Mouse (Mus musculus) ES-Bruce4 (cell line): ENCODE measurements around the gene Lasp1. TPM values are rescaled to one million over a fixed set of nuclear protein-coding genes. Genes with fewer than 3 reads are reported as not detected.

Experiments
- H3K27ac ChIP-seq: 2 replicates; pipeline ENCODE4 v1.5.1; 2012; ENCODE audit warnings: low read length, inconsistent platforms; ENCODE audit not compliant: insufficient read depth
- H3K27me3 ChIP-seq: 2 replicates; pipeline ENCODE4 v1.6.1; 2012; ENCODE audit warnings: mild to moderate bottlenecking, low read length, inconsistent platforms; ENCODE audit not compliant: control insufficient read depth, poor library complexity, insufficient read depth, severe bottlenecking
- H3K36me3 ChIP-seq: 2 replicates; pipeline ENCODE4 v1.6.1; 2012; ENCODE audit warnings: inconsistent platforms, mild to moderate bottlenecking, low read length, moderate library complexity; ENCODE audit not compliant: control insufficient read depth, poor library complexity, insufficient read depth, severe bottlenecking
- H3K4me1 ChIP-seq: one replicate; pipeline ENCODE4 v1.8.1; 2011; ENCODE audit warnings: low read length; ENCODE audit not compliant: control insufficient read depth, insufficient read depth
- H3K4me3 ChIP-seq: 2 replicates; pipeline ENCODE4 v1.5.1; 2011; ENCODE audit warnings: low read depth, mild to moderate bottlenecking, low read length
- H3K9ac ChIP-seq: 2 replicates; pipeline ENCODE4 v1.6.1; 2012; ENCODE audit warnings: low read depth, mild to moderate bottlenecking, inconsistent platforms; ENCODE audit not compliant: poor library complexity, severe bottlenecking
- H3K9me3 ChIP-seq: replicated peaks from 2 replicates; pipeline ENCODE4 v1.6.1; 2012; ENCODE audit warnings: mild to moderate bottlenecking, low read length, inconsistent platforms; ENCODE audit not compliant: control insufficient read depth, poor library complexity, insufficient read depth, severe bottlenecking
- CTCF ChIP-seq: IDR thresholded peaks from one replicate; pipeline ENCODE4 v1.8.1; 2011; ENCODE audit warnings: low read depth, low read length
- EP300 ChIP-seq: IDR thresholded peaks from 2 replicates; pipeline ENCODE4 v1.6.1; 2011; ENCODE audit warnings: low read depth, low read length; ENCODE audit not compliant: insufficient read depth
- POLR2A ChIP-seq: IDR thresholded peaks from one replicate; pipeline ENCODE4 v1.8.1; 2011; ENCODE audit warnings: low read length; ENCODE audit not compliant: insufficient read depth
- polyA plus RNA-seq: library from polyadenylated mRNA; stranded (reverse); fragments of >200 nt; gene quantifications from 2 replicates; pipeline ENCODE4 v1.2.4, GENCODE M21; 2011; ENCODE audit warnings: low read depth; ENCODE audit not compliant: missing spikeins, insufficient read depth, insufficient read length

The Lasp1 gene
- polyA plus RNA-seq, 1 experiment, result 231 TPM

GRCm38 (mm10) chr11:97816916-97817315, 18.1 kb downstream of the Lasp1 start:
- Histone ChIP-seq H3K36me3 (peaks cover 22% of the 10 kb centered on the region; the same call in 1 of the 2 replicates), H3K4me1 (peaks cover 23% of the 10 kb centered on the region), H3K27ac (peak overlapping the region; percentile 55), H3K4me3 (no peak overlapping the region), H3K27me3 (no peaks in the 10 kb centered on the region), H3K9ac (no peak overlapping the region), H3K9me3 (no peaks in the 10 kb centered on the region)
- TF ChIP-seq POLR2A, result no peak
- no peak for TF ChIP-seq EP300
- TF ChIP-seq CTCF, result no peak

- no peaks in the 10 kb centered on the region for H3K9me3 ChIP-seq
- H3K4me3 ChIP-seq, result no peak overlapping the region
- TF ChIP-seq EP300 (no peak), CTCF (no peak), POLR2A (no peak)
- peaks cover 23% of the 10 kb centered on the region for H3K4me1 ChIP-seq
- peak overlapping the region; percentile 55 for H3K27ac ChIP-seq
- H3K36me3 ChIP-seq, result peaks cover 22% of the 10 kb centered on the region
- H3K9ac ChIP-seq, result 0 out of 2 replicates have a peak overlapping the region, but pooled peaks have one; percentile 14
- H3K27me3 ChIP-seq, result no peaks in the 10 kb centered on the region
These were observed 18.6 kb downstream of the Lasp1 start for GRCm38 (mm10) chr11:97817379-97817778.

GRCm38 (mm10) chr11:97818003-97818402, 19.2 kb downstream of the Lasp1 start:
- TF ChIP-seq EP300, result no peak
- no peak for TF ChIP-seq CTCF
- no peak for TF ChIP-seq POLR2A
- peaks cover 27% of the 10 kb centered on the region for H3K36me3 ChIP-seq

GRCm38 (mm10) chr11:97818571-97818970, 19.8 kb downstream of the Lasp1 start:
- Histone ChIP-seq H3K36me3 (peaks cover 28% of the 10 kb centered on the region), H3K4me3 (no peak overlapping the region), H3K9me3 (no peaks in the 10 kb centered on the region), H3K9ac (peak overlapping the region; percentile 19), H3K27me3 (no peaks in the 10 kb centered on the region), H3K4me1 (peaks cover 16% of the 10 kb centered on the region), H3K27ac (peak overlapping the region; percentile 55)
- no peak for TF ChIP-seq POLR2A
- TF ChIP-seq CTCF, result no peak
- no peak for TF ChIP-seq EP300

More at GRCm38 (mm10) chr11:97818003-97818402, 19.2 kb downstream of the Lasp1 start:
- H3K4me1 ChIP-seq, result peaks cover 19% of the 10 kb centered on the region
- no peaks in the 10 kb centered on the region for H3K9me3 ChIP-seq
- H3K9ac ChIP-seq, result peak overlapping the region; percentile 19; the same call in 1 of the 2 replicates
- H3K4me3 ChIP-seq, result no peak overlapping the region
- H3K27me3 ChIP-seq, result no peaks in the 10 kb centered on the region
- peak overlapping the region; percentile 55 for H3K27ac ChIP-seq

GRCm38 (mm10) chr11:97819102-97819501, 20.3 kb downstream of the Lasp1 start:
- H3K4me1 ChIP-seq, result peaks cover 13% of the 10 kb centered on the region
- H3K36me3 ChIP-seq, result peaks cover 26% of the 10 kb centered on the region
- peak overlapping the region; percentile 53 for H3K27ac ChIP-seq
- H3K27me3 ChIP-seq, result no peaks in the 10 kb centered on the region
- peak overlapping the region; percentile 19 for H3K9ac ChIP-seq
- H3K4me3 ChIP-seq, result no peak overlapping the region
- no peak for TF ChIP-seq CTCF
- no peak for TF ChIP-seq EP300
- no peak for TF ChIP-seq POLR2A
- H3K9me3 ChIP-seq, result no peaks in the 10 kb centered on the region

GRCm38 (mm10) chr11:97819923-97820322, 21.1 kb downstream of the Lasp1 start:
- Histone ChIP-seq H3K4me3 (no peak overlapping the region), H3K27me3 (no peaks in the 10 kb centered on the region), H3K4me1 (peaks cover 15% of the 10 kb centered on the region), H3K9me3 (no peaks in the 10 kb centered on the region), H3K36me3 (peaks cover 25% of the 10 kb centered on the region), H3K27ac (peak overlapping the region; percentile 26; the same call in 1 of the 2 replicates), H3K9ac (no peak overlapping the region)
- no peak for TF ChIP-seq EP300
- TF ChIP-seq POLR2A, result no peak
- no peak for TF ChIP-seq CTCF
